Mouse (Mus musculus): ENCODE data around the gene Bud23. TPM values are rescaled to one million over a fixed set of nuclear protein-coding genes. Genes with fewer than 3 reads are reported as not detected.

The Bud23 gene
- polyA plus RNA-seq, 1 experiment from 2014 or later, result 63.6 TPM

- no peak overlapping the region for H3K4me2 ChIP-seq
- 61% methylated on average over 4 of the region's 4 CpGs for WGBS
- no peak overlapping the region for H3K4me3 ChIP-seq
- H3K36me3 ChIP-seq, result no peaks in the 10 kb centered on the region
- H3K9me3 ChIP-seq (replicated peaks), result no peaks in the 10 kb centered on the region
- H3K4me1 ChIP-seq (replicated peaks), result 0 out of 2 replicates have a peak, but pooled peaks cover 2% of the 10 kb centered on the region
- peaks cover 73% of the 10 kb centered on the region for H3K27me3 ChIP-seq (replicated peaks)
- H3K9ac ChIP-seq, result no peak overlapping the region
- no peak for ATAC-seq (ENCODE audit: insufficient number of reproducible peaks, low FRiP score)
- no peak overlapping the region for H3K27ac ChIP-seq (ENCODE audit: poor library complexity, severe bottlenecking)
These were observed 22.1 kb upstream of the Bud23 start for GRCm38 (mm10) chr5:135086871-135087270.

- Histone ChIP-seq H3K4me3 (no peak overlapping the region), H3K9me3 (replicated peaks) (no peaks in the 10 kb centered on the region), H3K4me2 (no peak overlapping the region), H3K9ac (no peak overlapping the region), H3K36me3 (no peaks in the 10 kb centered on the region), H3K27ac (ENCODE audit: poor library complexity, severe bottlenecking) (no peak overlapping the region), H3K27me3 (replicated peaks) (peaks cover 30% of the 10 kb centered on the region), H3K4me1 (replicated peaks) (peaks cover 10% of the 10 kb centered on the region)
- WGBS, result 90% methylated on average over 5 of the region's 5 CpGs
- ATAC-seq (ENCODE audit: insufficient number of reproducible peaks, low FRiP score), result no peak
These were observed 15.8 kb upstream of the Bud23 start for GRCm38 (mm10) chr5:135080539-135080938.

GRCm38 (mm10) chr5:135079578-135079977, 14.8 kb upstream of the Bud23 start:
- H3K9me3 ChIP-seq (replicated peaks), result no peaks in the 10 kb centered on the region

GRCm38 (mm10) chr5:135078482-135078810, 13.7 kb upstream of the Bud23 start:
- H3K9me3 ChIP-seq (replicated peaks), result no peaks in the 10 kb centered on the region
- H3K4me2 ChIP-seq, result peak overlapping the region; percentile 99
- WGBS, result under 1% methylated on average over 11 of the region's 11 CpGs
- H3K4me1 ChIP-seq (replicated peaks), result peaks cover 14% of the 10 kb centered on the region
- H3K4me3 ChIP-seq, result peak overlapping the region; percentile 87
- peaks cover 16% of the 10 kb centered on the region for H3K27me3 ChIP-seq (replicated peaks)
- no peak overlapping the region for H3K27ac ChIP-seq (ENCODE audit: poor library complexity, severe bottlenecking)
- peak; percentile 27; the same call in 1 of the 2 replicates for ATAC-seq (ENCODE audit: insufficient number of reproducible peaks, low FRiP score)
- H3K36me3 ChIP-seq, result no peaks in the 10 kb centered on the region
- peak overlapping the region; percentile 97 for H3K9ac ChIP-seq

More at GRCm38 (mm10) chr5:135079578-135079977, 14.8 kb upstream of the Bud23 start:
- peaks cover 10% of the 10 kb centered on the region for H3K4me1 ChIP-seq (replicated peaks)
- no peak overlapping the region for H3K9ac ChIP-seq
- 88% methylated on average over 2 of the region's 2 CpGs for WGBS
- no peaks in the 10 kb centered on the region for H3K36me3 ChIP-seq
- no peak for ATAC-seq (ENCODE audit: insufficient number of reproducible peaks, low FRiP score)
- H3K27me3 ChIP-seq (replicated peaks), result peaks cover 27% of the 10 kb centered on the region
- no peak overlapping the region for H3K4me3 ChIP-seq
- H3K4me2 ChIP-seq, result no peak overlapping the region
- H3K27ac ChIP-seq (ENCODE audit: poor library complexity, severe bottlenecking), result no peak overlapping the region

- Histone ChIP-seq H3K9ac (peak within 1 kb of the TSS; percentile 97), H3K4me3 (peak within 1 kb of the TSS; percentile 87), H3K9me3 (replicated peaks) (no peaks in the 10 kb centered on the region), H3K36me3 (no peaks in the 10 kb centered on the region), H3K27ac (ENCODE audit: poor library complexity, severe bottlenecking) (no peak within 1 kb of the TSS), H3K27me3 (replicated peaks) (peaks cover 12% of the 10 kb centered on the region), H3K4me2 (peak within 1 kb of the TSS; percentile 99), H3K4me1 (replicated peaks) (peaks cover 17% of the 10 kb centered on the region)
- WGBS, result 1% methylated on average over 79 of the region's 83 CpGs
- peak; percentile 87 for ATAC-seq (ENCODE audit: insufficient number of reproducible peaks, low FRiP score)
These were observed 13.1 kb upstream of the Bud23 start, which contains the start of gene Vps37d for GRCm38 (mm10) chr5:135077564-135078481. Gene Vps37d, minus strand, starts transcription at chr5:135078266.

- peaks cover 4% of the 10 kb centered on the region; the same call in 1 of the 2 replicates for H3K36me3 ChIP-seq
- 32% methylated on average over 14 of the region's 14 CpGs for WGBS
- peak overlapping the region; percentile 99 for H3K4me2 ChIP-seq
- H3K27ac ChIP-seq (ENCODE audit: poor library complexity, severe bottlenecking), result no peak overlapping the region
- H3K9ac ChIP-seq, result peak overlapping the region; percentile 97
- H3K9me3 ChIP-seq (replicated peaks), result no peaks in the 10 kb centered on the region
- peak overlapping the region; percentile 87 for H3K4me3 ChIP-seq
- peaks cover 17% of the 10 kb centered on the region for H3K4me1 ChIP-seq (replicated peaks)
- ATAC-seq (ENCODE audit: insufficient number of reproducible peaks, low FRiP score), result no peak
- peaks cover 12% of the 10 kb centered on the region for H3K27me3 ChIP-seq (replicated peaks)
These were observed 12.3 kb upstream of the Bud23 start for GRCm38 (mm10) chr5:135076931-135077505.

GRCm38 (mm10) chr5:135076368-135076767, 11.6 kb upstream of the Bud23 start:
- no peak overlapping the region for H3K9ac ChIP-seq
- peaks cover 12% of the 10 kb centered on the region for H3K27me3 ChIP-seq (replicated peaks)
- peaks cover 17% of the 10 kb centered on the region for H3K4me1 ChIP-seq (replicated peaks)
- no peak overlapping the region for H3K4me2 ChIP-seq
- H3K9me3 ChIP-seq (replicated peaks), result no peaks in the 10 kb centered on the region
- H3K4me3 ChIP-seq, result no peak overlapping the region
- ATAC-seq (ENCODE audit: insufficient number of reproducible peaks, low FRiP score), result no peak
- peaks cover 4% of the 10 kb centered on the region; the same call in 1 of the 2 replicates for H3K36me3 ChIP-seq
- no peak overlapping the region for H3K27ac ChIP-seq (ENCODE audit: poor library complexity, severe bottlenecking)
- 86% methylated on average over 14 of the region's 14 CpGs for WGBS

GRCm38 (mm10) chr5:135075655-135076054, 10.9 kb upstream of the Bud23 start:
- no peak overlapping the region for H3K4me2 ChIP-seq
- H3K9ac ChIP-seq, result no peak overlapping the region
- H3K27me3 ChIP-seq (replicated peaks), result peaks cover 9% of the 10 kb centered on the region
- H3K4me3 ChIP-seq, result no peak overlapping the region
- no peaks in the 10 kb centered on the region for H3K9me3 ChIP-seq (replicated peaks)
- no peak for ATAC-seq (ENCODE audit: insufficient number of reproducible peaks, low FRiP score)
- no peak overlapping the region for H3K27ac ChIP-seq (ENCODE audit: poor library complexity, severe bottlenecking)
- peaks cover 4% of the 10 kb centered on the region; the same call in 1 of the 2 replicates for H3K36me3 ChIP-seq
- peaks cover 17% of the 10 kb centered on the region for H3K4me1 ChIP-seq (replicated peaks)
- WGBS, result 64% methylated on average over 4 of the region's 4 CpGs

GRCm38 (mm10) chr5:135073349-135074150, 8.8 kb upstream of the Bud23 start:
- H3K9ac ChIP-seq, result peak overlapping the region; percentile 60; the same call in 1 of the 2 replicates
- no peak for ATAC-seq (ENCODE audit: insufficient number of reproducible peaks, low FRiP score)
- H3K36me3 ChIP-seq, result peaks cover 4% of the 10 kb centered on the region; the same call in 1 of the 2 replicates
- H3K4me2 ChIP-seq, result peak overlapping the region; percentile 38
- H3K27ac ChIP-seq (ENCODE audit: poor library complexity, severe bottlenecking), result no peak overlapping the region
- no peak overlapping the region for H3K4me3 ChIP-seq
- H3K4me1 ChIP-seq (replicated peaks), result peaks cover 16% of the 10 kb centered on the region
- WGBS, result 29% methylated on average over 24 of the region's 26 CpGs
- no peaks in the 10 kb centered on the region for H3K9me3 ChIP-seq (replicated peaks)
- H3K27me3 ChIP-seq (replicated peaks), result no peaks in the 10 kb centered on the region

GRCm38 (mm10) chr5:135072720-135073119, 8.0 kb upstream of the Bud23 start:
- H3K27ac ChIP-seq (ENCODE audit: poor library complexity, severe bottlenecking), result no peak overlapping the region
- ATAC-seq (ENCODE audit: insufficient number of reproducible peaks, low FRiP score), result no peak
- no peaks in the 10 kb centered on the region for H3K9me3 ChIP-seq (replicated peaks)
- H3K36me3 ChIP-seq, result peaks cover 10% of the 10 kb centered on the region; the same call in 1 of the 2 replicates
- no peak overlapping the region for H3K9ac ChIP-seq
- 57% methylated on average over 6 of the region's 6 CpGs for WGBS
- H3K27me3 ChIP-seq (replicated peaks), result no peaks in the 10 kb centered on the region
- H3K4me3 ChIP-seq, result no peak overlapping the region
- peaks cover 14% of the 10 kb centered on the region for H3K4me1 ChIP-seq (replicated peaks)
- H3K4me2 ChIP-seq, result no peak overlapping the region

Measured in heart, embryonic 12.5 days (tissue).